ENCODE assay signal across 11 mouse cellular contexts in genomic region chr4:154071521-154071920, GRCm38 (mm10). TPM values are rescaled to one million over a fixed set of nuclear protein-coding genes. Genes with fewer than 3 reads are reported as not detected.
DNase-seq lines count a peak whose midpoint lies in the region; ATAC-seq and TF ChIP-seq lines count a peak whose summit lies in the region.
"Had no signal": no experiment of that assay in that cellular context is flagged by ENCODE, and none has a peak within 500 bp of the region (broad histone marks: within the 10 kb centered on the region; RNA-seq: fewer than 3 reads in every experiment).

No protein-coding gene starts in this region.

- ATAC-seq in forebrain, embryonic 11.5 days (replicated peaks; ENCODE audit: low FRiP score): no peak
- no peak for ATAC-seq in hindbrain, embryonic 14.5 days (ENCODE audit: low FRiP score)
- ATAC-seq in midbrain, embryonic 16.5 days: no peak
- ATAC-seq in intestine, embryonic 15.5 days: no peak

- no peaks in the 10 kb centered on the region for H3K27me3 ChIP-seq in cerebellum, adult 2 months (ENCODE audit: control insufficient read depth, insufficient read depth, low read length)
- H3K27me3 ChIP-seq in forebrain, embryonic 11.5 days (ENCODE audit: control insufficient read depth, insufficient read depth, low read length): peaks cover 22% of the 10 kb centered on the region
- H3K27me3 ChIP-seq in hindbrain, embryonic 14.5 days (ENCODE audit: control insufficient read depth, insufficient read depth, low read length): peaks cover 28% of the 10 kb centered on the region
- H3K27me3 ChIP-seq in midbrain, embryonic 16.5 days (ENCODE audit: control insufficient read depth, insufficient read depth, low read depth, low read length): peaks cover 21% of the 10 kb centered on the region
- H3K27me3 ChIP-seq in intestine, embryonic 15.5 days (replicated peaks): peaks cover 22% of the 10 kb centered on the region

- peak overlapping the region; percentile 11 for H3K4me3 ChIP-seq in cerebellum, adult 2 months (replicated peaks; ENCODE audit: insufficient read depth, low read depth, low read length)
- H3K4me3 ChIP-seq in forebrain, embryonic 11.5 days (ENCODE audit: low read depth, low read length): no peak overlapping the region
- 0 out of 2 replicates have a peak overlapping the region, but pooled peaks have one; percentile 4 for H3K4me3 ChIP-seq in hindbrain, embryonic 14.5 days (replicated peaks; ENCODE audit: low read length)
- H3K4me3 ChIP-seq in midbrain, embryonic 16.5 days (ENCODE audit: low read depth, low read length): peak overlapping the region; percentile 9
- no peak overlapping the region for H3K4me3 ChIP-seq in intestine, embryonic 15.5 days (replicated peaks)

- no peak overlapping the region for H3K9ac ChIP-seq in forebrain, embryonic 11.5 days (ENCODE audit: low read length)
- H3K9ac ChIP-seq in hindbrain, embryonic 14.5 days: no peak overlapping the region
- 0 out of 2 replicates have a peak overlapping the region, but pooled peaks have one; percentile 15 for H3K9ac ChIP-seq in midbrain, embryonic 16.5 days (ENCODE audit: low read depth, low read length)
- no peak overlapping the region for H3K9ac ChIP-seq in intestine, embryonic 15.5 days

- no peak for DNase-seq in cerebellum, adult 2 months
- no peak for DNase-seq in cerebellum, adult 8-10 months
- no peak for DNase-seq in forebrain, embryonic 11.5 days (ENCODE audit: low spot score)
- no peak for DNase-seq in hindbrain, embryonic 14.5 days (ENCODE audit: low spot score)
- DNase-seq in spleen, postnatal 10 days (ENCODE audit: low spot score in 2 of 2): no peak
- DNase-seq in frontal cortex, postnatal 10 days (ENCODE audit: low spot score in 2 of 2): no peak
- DNase-seq: thymus, adult 2 months had no signal

- no peaks in the 10 kb centered on the region for H3K36me3 ChIP-seq in forebrain, embryonic 11.5 days (ENCODE audit: control insufficient read depth, insufficient read depth, low read length)
- no peaks in the 10 kb centered on the region for H3K36me3 ChIP-seq in hindbrain, embryonic 14.5 days (replicated peaks; ENCODE audit: control insufficient read depth, insufficient read depth)
- H3K36me3 ChIP-seq in midbrain, embryonic 16.5 days (ENCODE audit: control insufficient read depth, insufficient read depth, low read length): no peaks in the 10 kb centered on the region
- no peaks in the 10 kb centered on the region for H3K36me3 ChIP-seq in intestine, embryonic 15.5 days

- no peak for TF ChIP-seq POLR2A in cerebellum, adult 2 months (IDR thresholded peaks at IDR 0.05; ENCODE audit: borderline replicate concordance, insufficient read depth, low read length)

- peak overlapping the region; percentile 26; the same call in 1 of the 2 replicates for H3K4me2 ChIP-seq in forebrain, embryonic 11.5 days (ENCODE audit: low read depth, low read length, severe bottlenecking)
- peak overlapping the region; percentile 37 for H3K4me2 ChIP-seq in hindbrain, embryonic 14.5 days (replicated peaks)
- H3K4me2 ChIP-seq in midbrain, embryonic 16.5 days (ENCODE audit: low read length): peak overlapping the region; percentile 45
- no peak overlapping the region for H3K4me2 ChIP-seq in intestine, embryonic 15.5 days (replicated peaks)

- TF ChIP-seq CTCF in cerebellum, adult 2 months (IDR thresholded peaks at IDR 0.05; ENCODE audit: borderline replicate concordance, insufficient read depth, low read depth, low read length): no peak

- H3K4me1 ChIP-seq in cerebellum, adult 2 months (ENCODE audit: control insufficient read depth, insufficient read depth, low read length): no peaks in the 10 kb centered on the region
- H3K4me1 ChIP-seq in forebrain, embryonic 11.5 days (replicated peaks; ENCODE audit: control insufficient read depth, insufficient read depth, low read length): no peaks in the 10 kb centered on the region
- 0 out of 2 replicates have a peak, but pooled peaks cover 5% of the 10 kb centered on the region for H3K4me1 ChIP-seq in hindbrain, embryonic 14.5 days (replicated peaks; ENCODE audit: control insufficient read depth, insufficient read depth, low read length)
- H3K4me1 ChIP-seq in midbrain, embryonic 16.5 days (ENCODE audit: control insufficient read depth, insufficient read depth, low read length): peaks cover 4% of the 10 kb centered on the region; the same call in 1 of the 2 replicates
- no peaks in the 10 kb centered on the region for H3K4me1 ChIP-seq in intestine, embryonic 15.5 days (replicated peaks)

- no peak overlapping the region for H3K27ac ChIP-seq in cerebellum, adult 2 months (ENCODE audit: insufficient read depth, low read length)
- H3K27ac ChIP-seq in forebrain, embryonic 11.5 days (ENCODE audit: low read depth, low read length): no peak overlapping the region
- no peak overlapping the region for H3K27ac ChIP-seq in hindbrain, embryonic 14.5 days
- no peak overlapping the region for H3K27ac ChIP-seq in midbrain, embryonic 16.5 days (ENCODE audit: low read length)
- H3K27ac ChIP-seq in intestine, embryonic 15.5 days: no peak overlapping the region

- WGBS in cerebellum, adult 2 months: 3% methylated on average over 15 of the region's 20 CpGs
- under 1% methylated on average over 15 of the region's 20 CpGs for WGBS in forebrain, embryonic 11.5 days
- 3% methylated on average over 15 of the region's 20 CpGs for WGBS in hindbrain, embryonic 14.5 days
- 1% methylated on average over 15 of the region's 20 CpGs for WGBS in midbrain, embryonic 16.5 days
- under 1% methylated on average over 15 of the region's 20 CpGs for WGBS in intestine, embryonic 15.5 days

- H3K9me3 ChIP-seq in forebrain, embryonic 11.5 days (ENCODE audit: control insufficient read depth, low read length): no peaks in the 10 kb centered on the region
- no peaks in the 10 kb centered on the region for H3K9me3 ChIP-seq in hindbrain, embryonic 14.5 days (ENCODE audit: control insufficient read depth, low read length)
- no peaks in the 10 kb centered on the region for H3K9me3 ChIP-seq in midbrain, embryonic 16.5 days (replicated peaks; ENCODE audit: control insufficient read depth, low read length, poor library complexity, severe bottlenecking)
- H3K9me3 ChIP-seq in intestine, embryonic 15.5 days: no peaks in the 10 kb centered on the region

RNA-seq across cellular contexts. Expression of gene Ccdc27, which starts 29.0 kb away (rescaled TPM):
- polyA plus RNA-seq in cerebellum, adult 2 months (2012; rRNA removed): not detected in 2 replicates
- polyA plus RNA-seq in forebrain, embryonic 11.5 days (2014; fragmentation: Nextera tagmentation; extraction: Ambion mirVana): not detected in 2 replicates
- polyA plus RNA-seq in hindbrain, embryonic 14.5 days (2014; fragmentation: Nextera tagmentation; extraction: Ambion mirVana): not detected in 2 replicates
- not detected in 2 replicates for polyA plus RNA-seq in midbrain, embryonic 16.5 days (2015; fragmentation: Nextera tagmentation; extraction: Ambion mirVana)
- not detected in 2 replicates for polyA plus RNA-seq in intestine, embryonic 15.5 days (2015; fragmentation: Nextera tagmentation; extraction: Ambion mirVana)
- polyA plus RNA-seq: kidney, adult 2 months; small intestine, adult 2 months had no signal

RNA-seq across cellular contexts. Expression of gene Smim1, which starts 45.5 kb away (rescaled TPM):
- polyA plus RNA-seq in cerebellum, adult 2 months (2012; rRNA removed): 35.5 and 39.6 TPM in 2 replicates
- 10.2 and 10.5 TPM in 2 replicates for polyA plus RNA-seq in forebrain, embryonic 11.5 days (2014; fragmentation: Nextera tagmentation; extraction: Ambion mirVana)
- 12.1 and 16.6 TPM in 2 replicates for polyA plus RNA-seq in hindbrain, embryonic 14.5 days (2014; fragmentation: Nextera tagmentation; extraction: Ambion mirVana)
- 7.1 and 9.7 TPM in 2 replicates for polyA plus RNA-seq in midbrain, embryonic 16.5 days (2015; fragmentation: Nextera tagmentation; extraction: Ambion mirVana)
- polyA plus RNA-seq in intestine, embryonic 15.5 days (2015; fragmentation: Nextera tagmentation; extraction: Ambion mirVana): 124 and 154 TPM in 2 replicates

RNA-seq across cellular contexts. Expression of gene Lrrc47, which starts 60.0 kb away (rescaled TPM):
- 44.8 and 45.0 TPM in 2 replicates for polyA plus RNA-seq in cerebellum, adult 2 months (2012; rRNA removed)
- 12.3 and 19.2 TPM in 2 replicates for polyA plus RNA-seq in forebrain, embryonic 11.5 days (2014; fragmentation: Nextera tagmentation; extraction: Ambion mirVana)
- polyA plus RNA-seq in hindbrain, embryonic 14.5 days (2014; fragmentation: Nextera tagmentation; extraction: Ambion mirVana): 9.9 and 12.3 TPM in 2 replicates
- 12.9 and 17.3 TPM in 2 replicates for polyA plus RNA-seq in midbrain, embryonic 16.5 days (2015; fragmentation: Nextera tagmentation; extraction: Ambion mirVana)
- polyA plus RNA-seq in intestine, embryonic 15.5 days (2015; fragmentation: Nextera tagmentation; extraction: Ambion mirVana): 22.3 and 23.3 TPM in 2 replicates

Comparison
In these comparisons a context has a peak if more than half of its experiments do, and no peak if none do; other contexts are left out.
1. H3K4me3 ChIP-seq: peak in cerebellum, adult 2 months (single experiment), hindbrain, embryonic 14.5 days (single experiment) and midbrain, embryonic 16.5 days (single experiment); none in forebrain, embryonic 11.5 days (single experiment) and intestine, embryonic 15.5 days (single experiment).